Mouse (Mus musculus): Measurements from ENCODE around the gene Olfr223. TPM values are rescaled to one million over a fixed set of nuclear protein-coding genes. Genes with fewer than 3 reads are reported as not detected.
"Not testable (repeated sequence)": the region's sequence is repeated elsewhere in the genome, so short reads cannot be mapped to it uniquely, and the experiment has no call there.

The Olfr223 gene
- total and polyA plus RNA-seq, 3 experiments, result not detected

DNA sequence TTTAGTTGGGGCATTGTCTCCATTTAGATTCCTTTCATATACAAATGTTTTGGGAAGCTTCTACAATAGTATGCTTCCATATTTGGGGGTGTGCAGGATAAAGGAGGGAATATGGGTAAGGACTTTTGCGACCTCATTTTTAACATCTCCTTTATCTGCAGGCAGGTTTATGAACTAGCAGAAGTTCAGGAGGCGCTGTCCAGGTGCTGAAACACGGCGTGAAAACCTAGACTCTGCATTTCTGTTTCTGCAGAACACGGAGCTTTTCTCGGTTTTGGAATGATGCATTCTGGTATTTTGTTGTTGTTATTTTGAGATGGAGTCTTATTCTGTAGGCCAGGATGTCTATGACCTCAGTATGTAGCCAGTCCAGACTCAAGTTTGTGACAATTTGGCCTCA is 8.6 kb downstream of the Olfr223 start:
- H3K9me3 ChIP-seq (replicated peaks; ENCODE audit: insufficient read depth, low read length), result no peaks in the 10 kb centered on the region
- H3K27me3 ChIP-seq (ENCODE audit: control insufficient read depth in 1 of 2, insufficient read depth in 2 of 2, low read length in 2 of 2), result peaks cover 15% of the 10 kb centered on the region in 2 experiments
- H3K9ac ChIP-seq (ENCODE audit: control insufficient read depth, low read depth, low read length, poor library complexity, severe bottlenecking), result no peak overlapping the region
- no peaks in the 10 kb centered on the region for H3K4me1 ChIP-seq (ENCODE audit: control insufficient read depth in 1 of 2, insufficient read depth in 2 of 2, low read length in 2 of 2)
- no peak overlapping the region for H3K27ac ChIP-seq (ENCODE audit: control insufficient read depth, low read depth, low read length)
- peak; percentile 84 for TF ChIP-seq SIN3A (IDR thresholded peaks at IDR 0.05; ENCODE audit: low read length)
- TF ChIP-seq ELF1 (IDR thresholded peaks at IDR 0.05; ENCODE audit: low read depth, low read length), result no peak
- TF ChIP-seq MXI1 (IDR thresholded peaks at IDR 0.05; ENCODE audit: low read depth, low read length), result peak; percentile 72
- H3K36me3 ChIP-seq (ENCODE audit: control insufficient read depth in 1 of 2, insufficient read depth in 2 of 2, low read length in 2 of 2), result no peaks in the 10 kb centered on the region
- no peaks in the 10 kb centered on the region for H3K79me2 ChIP-seq (ENCODE audit: control insufficient read depth, insufficient read depth, low read length, poor library complexity)
- DNase-seq (ENCODE audit: low read depth, low spot score), result peak; percentile 77
- no peak overlapping the region for H3K4me3 ChIP-seq (ENCODE audit: control insufficient read depth in 1 of 2, insufficient read depth in 1 of 2, low read depth in 2 of 2, low read length in 2 of 2)

GRCm38 (mm10) chr11:59576135-59576534 is 17.0 kb downstream of the Olfr223 start, which contains the start of gene Olfr222:
Olfr222 (minus strand) TSS chr11:59576235.
- H3K4me3 ChIP-seq (ENCODE audit: control insufficient read depth in 1 of 2, insufficient read depth in 1 of 2, low read depth in 2 of 2, low read length in 2 of 2); DNase-seq (ENCODE audit: low read depth, low spot score); H3K27ac ChIP-seq (ENCODE audit: control insufficient read depth, low read depth, low read length); H3K9ac ChIP-seq (ENCODE audit: control insufficient read depth, low read depth, low read length, poor library complexity, severe bottlenecking); H3K79me2 ChIP-seq (ENCODE audit: control insufficient read depth, insufficient read depth, low read length, poor library complexity); H3K9me3 ChIP-seq (replicated peaks; ENCODE audit: insufficient read depth, low read length); H3K36me3 ChIP-seq (ENCODE audit: control insufficient read depth in 1 of 2, insufficient read depth in 2 of 2, low read length in 2 of 2); H3K4me1 ChIP-seq (ENCODE audit: control insufficient read depth in 1 of 2, insufficient read depth in 2 of 2, low read length in 2 of 2): not testable (repeated sequence)
- H3K27me3 ChIP-seq (ENCODE audit: control insufficient read depth in 1 of 2, insufficient read depth in 2 of 2, low read length in 2 of 2), result peaks cover 6 to 13% of the 10 kb centered on the region in 2 experiments

DNA sequence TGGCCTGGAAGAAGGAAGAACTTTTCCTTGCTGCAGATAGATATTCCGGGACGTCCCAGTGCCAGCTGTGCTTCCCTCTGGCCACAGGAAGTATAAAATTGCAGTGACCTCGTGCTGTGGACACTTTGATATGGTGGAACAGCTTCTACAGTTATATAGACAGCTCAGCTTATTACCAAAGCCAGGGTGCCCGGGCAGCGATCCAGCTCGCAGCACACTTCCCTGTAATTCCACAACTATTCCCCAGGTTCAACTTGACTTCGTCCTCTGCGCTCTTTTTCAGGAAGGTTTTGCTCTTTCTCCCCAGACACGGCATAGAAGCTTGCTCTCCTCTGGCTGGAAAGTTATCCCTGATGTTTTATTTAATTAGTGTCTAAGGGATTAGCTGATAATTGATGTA is 17.4 kb downstream of the Olfr223 start:
- H3K27me3 ChIP-seq (ENCODE audit: control insufficient read depth in 1 of 2, insufficient read depth in 2 of 2, low read length in 2 of 2), result peaks cover 6 to 13% of the 10 kb centered on the region in 2 experiments
- H3K79me2 ChIP-seq (ENCODE audit: control insufficient read depth, insufficient read depth, low read length, poor library complexity), result no peaks in the 10 kb centered on the region
- no peaks in the 10 kb centered on the region for H3K9me3 ChIP-seq (replicated peaks; ENCODE audit: insufficient read depth, low read length)
- no peaks in the 10 kb centered on the region for H3K36me3 ChIP-seq (ENCODE audit: control insufficient read depth in 1 of 2, insufficient read depth in 2 of 2, low read length in 2 of 2)
- no peak overlapping the region for H3K27ac ChIP-seq (ENCODE audit: control insufficient read depth, low read depth, low read length)
- no peak overlapping the region for H3K4me3 ChIP-seq (ENCODE audit: control insufficient read depth in 1 of 2, insufficient read depth in 1 of 2, low read depth in 2 of 2, low read length in 2 of 2)
- no peak overlapping the region for H3K9ac ChIP-seq (ENCODE audit: control insufficient read depth, low read depth, low read length, poor library complexity, severe bottlenecking)
- no peak for TF ChIP-seq HCFC1 (IDR thresholded peaks at IDR 0.05; ENCODE audit: low read depth, low read length)
- TF ChIP-seq POLR2AphosphoS5 (IDR thresholded peaks at IDR 0.05; ENCODE audit: borderline replicate concordance, low read depth, low read length), result no peak
- TF ChIP-seq MAZ (IDR thresholded peaks at IDR 0.05; ENCODE audit: low read depth, low read length), result no peak
- no peak for TF ChIP-seq TAL1 (IDR thresholded peaks at IDR 0.05; ENCODE audit: low read length)
- no peak for TF ChIP-seq SIN3A (IDR thresholded peaks at IDR 0.05; ENCODE audit: low read length)
- no peak for TF ChIP-seq SMC3 (IDR thresholded peaks at IDR 0.05; ENCODE audit: low read depth, low read length)
- no peak for TF ChIP-seq GABPA (IDR thresholded peaks at IDR 0.05; ENCODE audit: low read depth, low read length)
- TF ChIP-seq NRF1 (IDR thresholded peaks at IDR 0.05; ENCODE audit: insufficient read depth, low read depth, low read length, poor library complexity, severe bottlenecking), result no peak
- no peak for TF ChIP-seq BHLHE40 (IDR thresholded peaks at IDR 0.05; ENCODE audit: borderline replicate concordance, low read depth, low read length)
- TF ChIP-seq USF2 (IDR thresholded peaks at IDR 0.05; ENCODE audit: borderline replicate concordance in 1 of 2, insufficient read depth in 1 of 2, low read depth in 1 of 2, low read length in 2 of 2), result no peak
- no peak for TF ChIP-seq USF1 (IDR thresholded peaks at IDR 0.05; ENCODE audit: low read depth, low read length)
- no peak for TF ChIP-seq GATA1 (IDR thresholded peaks at IDR 0.05; ENCODE audit: low read depth, low read length)
- TF ChIP-seq ELF1 (IDR thresholded peaks at IDR 0.05; ENCODE audit: low read depth, low read length), result no peak
- no peak for TF ChIP-seq ZKSCAN1 (IDR thresholded peaks at IDR 0.05; ENCODE audit: low read depth, low read length)
- TF ChIP-seq RAD21 (IDR thresholded peaks at IDR 0.05; ENCODE audit: low read depth, low read length), result no peak
- no peak for TF ChIP-seq ZC3H11A (IDR thresholded peaks at IDR 0.05; ENCODE audit: low read depth, low read length)
- TF ChIP-seq E2F4 (IDR thresholded peaks at IDR 0.05; ENCODE audit: borderline replicate concordance, low read depth, low read length), result no peak
- TF ChIP-seq EP300 (IDR thresholded peaks at IDR 0.05; ENCODE audit: low read depth in 1 of 2, low read length in 2 of 2), result no peak
- no peak for TF ChIP-seq KAT2A (conservative IDR thresholded peaks at IDR 0.05; ENCODE audit: low read depth, low read length)
- no peak for DNase-seq (ENCODE audit: low read depth, low spot score)
- H3K4me1 ChIP-seq (ENCODE audit: control insufficient read depth in 1 of 2, insufficient read depth in 2 of 2, low read length in 2 of 2), result no peaks in the 10 kb centered on the region

Measured in MEL (cell line).